ENCODE assay signal across 16 mouse cellular contexts in the genomic region with DNA sequence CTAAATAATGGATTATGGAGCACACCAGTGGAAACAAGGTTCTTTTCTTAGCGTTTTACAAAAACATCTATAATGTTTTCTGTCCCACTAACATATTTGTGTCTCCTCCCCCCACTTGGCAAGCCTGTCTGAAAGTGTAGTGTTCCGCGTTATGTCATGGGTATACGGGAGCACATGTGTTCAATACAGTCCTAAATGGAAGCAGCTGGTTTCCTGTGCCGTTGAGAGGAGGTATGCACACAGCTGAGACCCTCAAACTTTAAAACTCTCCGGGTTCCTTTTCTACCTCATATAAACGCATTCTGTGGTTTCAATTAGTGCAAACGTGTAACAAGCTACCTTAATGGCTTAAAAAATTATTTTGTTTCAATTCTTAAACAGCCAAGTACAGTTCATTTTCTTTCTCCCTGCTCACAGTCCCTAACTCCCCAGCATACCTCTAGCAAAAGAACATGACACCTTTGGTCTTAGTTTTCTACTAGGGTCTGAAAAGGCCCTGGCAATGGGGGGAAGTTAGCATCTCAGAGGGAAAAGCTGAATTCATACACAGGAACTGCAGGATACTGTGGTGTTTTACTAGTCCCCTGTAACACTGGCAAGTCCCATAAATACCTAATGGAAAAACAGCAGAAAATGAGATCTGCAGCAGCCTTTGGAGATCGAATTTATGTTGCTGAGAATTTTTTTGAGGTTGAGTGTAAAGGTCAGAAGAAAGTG.
DNase-seq lines count a peak whose midpoint lies in the region; ATAC-seq lines count a peak whose summit lies in the region.
"Had no signal": no experiment of that assay in that cellular context is flagged by ENCODE, and none has a peak within 500 bp of the region (broad histone marks: within the 10 kb centered on the region; RNA-seq: fewer than 3 reads in every experiment).

No protein-coding gene starts in this region.

- H3K4me2 ChIP-seq in forebrain, embryonic 12.5 days: no peak overlapping the region
- H3K4me2 ChIP-seq in forebrain, embryonic 16.5 days (ENCODE audit: low read length): no peak overlapping the region
- H3K4me2 ChIP-seq: heart, embryonic 13.5 days; hindbrain, embryonic 12.5 days; liver, embryonic 12.5 days; neural tube, embryonic 15.5 days had no signal

- H3K27me3 ChIP-seq in forebrain, embryonic 12.5 days: no peaks in the 10 kb centered on the region
- H3K27me3 ChIP-seq in forebrain, embryonic 16.5 days (replicated peaks; ENCODE audit: control insufficient read depth, insufficient read depth, low read length): no peaks in the 10 kb centered on the region
- H3K27me3 ChIP-seq in limb, embryonic 10.5 days (ENCODE audit: low read depth, poor library complexity, severe bottlenecking): no peaks in the 10 kb centered on the region
- H3K27me3 ChIP-seq: heart, embryonic 13.5 days; hindbrain, embryonic 12.5 days; liver, embryonic 12.5 days; neural tube, embryonic 15.5 days had no signal

- H3K9me3 ChIP-seq in forebrain, embryonic 12.5 days: no peaks in the 10 kb centered on the region
- H3K9me3 ChIP-seq in forebrain, embryonic 16.5 days (ENCODE audit: control insufficient read depth, low read length): no peaks in the 10 kb centered on the region
- no peaks in the 10 kb centered on the region for H3K9me3 ChIP-seq in limb, embryonic 10.5 days (replicated peaks)
- H3K9me3 ChIP-seq: heart, embryonic 13.5 days; hindbrain, embryonic 12.5 days; liver, embryonic 12.5 days; neural tube, embryonic 15.5 days had no signal

- WGBS in forebrain, embryonic 12.5 days: 73% methylated on average over 9 of the region's 9 CpGs
- WGBS in forebrain, embryonic 16.5 days: 59% methylated on average over 9 of the region's 9 CpGs
- 29% methylated on average over 9 of the region's 9 CpGs for WGBS in limb, embryonic 10.5 days

- DNase-seq in embryo, embryonic 11 days: peak; percentile 76
- peak; percentile 66 for DNase-seq in limb, embryonic 10.5 days (ENCODE audit: low spot score)
- DNase-seq in thymus, postnatal 10 days (ENCODE audit: low spot score in 2 of 2): peak; percentile 42 to 43
- no peak for DNase-seq in frontal cortex, postnatal 36 days (ENCODE audit: low spot score in 2 of 2)
- no peak for DNase-seq in left cerebral cortex, postnatal 36 days (ENCODE audit: low spot score in 2 of 2)
- DNase-seq in heart, adult 11 months: no peak
- DNase-seq: adrenal gland, adult 2 months; cerebellum, adult 8-10 months; kidney, adult 11 months had no signal

- H3K36me3 ChIP-seq in forebrain, embryonic 12.5 days (replicated peaks): no peaks in the 10 kb centered on the region
- no peaks in the 10 kb centered on the region for H3K36me3 ChIP-seq in forebrain, embryonic 16.5 days (ENCODE audit: control insufficient read depth, insufficient read depth)
- H3K36me3 ChIP-seq in limb, embryonic 10.5 days: no peaks in the 10 kb centered on the region
- H3K36me3 ChIP-seq: heart, embryonic 13.5 days; hindbrain, embryonic 12.5 days; liver, embryonic 12.5 days; neural tube, embryonic 15.5 days had no signal

- peak overlapping the region; percentile 42; the same call in 1 of the 2 replicates for H3K27ac ChIP-seq in forebrain, embryonic 12.5 days
- H3K27ac ChIP-seq in forebrain, embryonic 16.5 days (ENCODE audit: low read length): no peak overlapping the region; the same call in 1 of the 2 replicates
- H3K27ac ChIP-seq in limb, embryonic 10.5 days: peak overlapping the region; percentile 83
- H3K27ac ChIP-seq: heart, embryonic 13.5 days; hindbrain, embryonic 12.5 days; liver, embryonic 12.5 days; neural tube, embryonic 15.5 days had no signal

- H3K4me3 ChIP-seq in forebrain, embryonic 12.5 days (replicated peaks): no peak overlapping the region
- H3K4me3 ChIP-seq in forebrain, embryonic 16.5 days (replicated peaks; ENCODE audit: low read length): no peak overlapping the region
- peak overlapping the region; percentile 20; the same call in 1 of the 2 replicates for H3K4me3 ChIP-seq in limb, embryonic 10.5 days
- H3K4me3 ChIP-seq: heart, embryonic 13.5 days; hindbrain, embryonic 12.5 days; liver, embryonic 12.5 days; neural tube, embryonic 15.5 days had no signal

- H3K9ac ChIP-seq in forebrain, embryonic 12.5 days: no peak overlapping the region
- no peak overlapping the region for H3K9ac ChIP-seq in forebrain, embryonic 16.5 days (replicated peaks; ENCODE audit: low read depth, low read length)
- H3K9ac ChIP-seq: heart, embryonic 13.5 days; hindbrain, embryonic 12.5 days; liver, embryonic 12.5 days; neural tube, embryonic 15.5 days had no signal

- peaks cover 18% of the 10 kb centered on the region; the same call in 1 of the 2 replicates for H3K4me1 ChIP-seq in forebrain, embryonic 12.5 days
- peaks cover 8% of the 10 kb centered on the region for H3K4me1 ChIP-seq in forebrain, embryonic 16.5 days (replicated peaks; ENCODE audit: control insufficient read depth, insufficient read depth, low read length)
- peaks cover 66% of the 10 kb centered on the region for H3K4me1 ChIP-seq in limb, embryonic 10.5 days
- H3K4me1 ChIP-seq: hindbrain, embryonic 12.5 days; liver, embryonic 12.5 days had no signal

- intact Hi-C loops in left cerebral cortex, postnatal 36 days (cut with DNase I): no loop called here

- no peak for ATAC-seq in forebrain, embryonic 12.5 days (ENCODE audit: low FRiP score)
- no peak for ATAC-seq in forebrain, embryonic 16.5 days
- ATAC-seq: liver, embryonic 12.5 days; lung, postnatal 0 days had no signal

Comparison
In these comparisons a context has a peak if more than half of its experiments do, and no peak if none do; other contexts are left out.
1. DNase-seq: peak in embryo, embryonic 11 days (single experiment), limb, embryonic 10.5 days (single experiment) and thymus, postnatal 10 days (2 of 2); none in frontal cortex, postnatal 36 days (0 of 2), left cerebral cortex, postnatal 36 days (0 of 2) and heart, adult 11 months (single experiment).